11 mouse cellular contexts compared by ENCODE assay signal in the genomic region with DNA sequence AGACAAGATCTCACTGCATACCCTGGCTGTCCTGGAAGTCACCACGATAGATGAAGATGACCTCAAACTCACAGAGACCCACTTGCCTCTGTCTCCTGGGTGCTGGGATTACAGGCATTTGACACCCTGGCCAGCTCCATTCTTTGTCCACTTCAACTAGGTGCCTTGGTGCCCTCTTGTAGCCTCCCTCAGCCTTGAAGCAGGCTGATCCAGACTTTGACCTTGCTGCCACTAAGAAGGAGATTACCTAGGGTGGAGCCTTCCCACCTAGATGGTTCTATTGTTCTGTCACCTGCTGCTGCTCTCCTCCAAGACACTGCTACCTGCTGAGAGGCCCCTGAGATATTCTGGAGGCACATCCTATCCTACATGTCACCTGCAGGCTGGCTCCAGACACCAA. TPM values are rescaled to one million over a fixed set of nuclear protein-coding genes. Genes with fewer than 3 reads are reported as not detected.
A peak's percentile ranks its signal among the peaks of the same experiment; 100 is the strongest.
DNase-seq lines count a peak whose midpoint lies in the region; ATAC-seq and TF ChIP-seq lines count a peak whose summit lies in the region.
"Not testable (repeated sequence)": the region's sequence is repeated elsewhere in the genome, so short reads cannot be mapped to it uniquely, and the experiment has no call there.
"Had no signal": no experiment of that assay in that cellular context is flagged by ENCODE, and none has a peak within 500 bp of the region (broad histone marks: within the 10 kb centered on the region; RNA-seq: fewer than 3 reads in every experiment).

No protein-coding gene starts in this region.

- not testable (repeated sequence) for H3K27me3 ChIP-seq in ES-Bruce4 (ENCODE audit: control insufficient read depth, insufficient read depth, low read length, poor library complexity, severe bottlenecking); intestine, embryonic 15.5 days (replicated peaks); intestine, embryonic 16.5 days (replicated peaks; ENCODE audit: control insufficient read depth, insufficient read depth, low read length); intestine, postnatal 0 days (replicated peaks; ENCODE audit: control insufficient read depth, insufficient read depth, low read length)

- H3K4me2 ChIP-seq in intestine, embryonic 15.5 days (replicated peaks); intestine, embryonic 16.5 days (ENCODE audit: low read depth, low read length); intestine, postnatal 0 days (replicated peaks; ENCODE audit: low read depth): not testable (repeated sequence)

- 18% methylated on average over 1 of the region's 1 CpGs for WGBS in intestine, embryonic 15.5 days
- 21% methylated on average over 1 of the region's 1 CpGs for WGBS in intestine, embryonic 16.5 days
- 40% methylated on average over 1 of the region's 1 CpGs for WGBS in intestine, postnatal 0 days

- peak; percentile 58 for ATAC-seq in intestine, embryonic 15.5 days
- ATAC-seq in intestine, embryonic 16.5 days: peak; percentile 71
- ATAC-seq in intestine, postnatal 0 days: peak; percentile 41; the same call in 1 of the 2 replicates

- not testable (repeated sequence) for H3K4me1 ChIP-seq in ES-Bruce4 (ENCODE audit: control insufficient read depth, insufficient read depth, low read length); intestine, embryonic 15.5 days (replicated peaks); intestine, embryonic 16.5 days (ENCODE audit: control insufficient read depth, insufficient read depth, low read length); intestine, postnatal 0 days (replicated peaks; ENCODE audit: control insufficient read depth, insufficient read depth, low read length)

- peak; percentile 65 for TF ChIP-seq EP300 in ES-Bruce4 (IDR thresholded peaks at IDR 0.05; ENCODE audit: insufficient read depth, low read depth, low read length)

- TF ChIP-seq POLR2A in ES-Bruce4 (IDR thresholded peaks at IDR 0.05; ENCODE audit: insufficient read depth, low read length): not testable (repeated sequence)

- not testable (repeated sequence) for H3K36me3 ChIP-seq in ES-Bruce4 (ENCODE audit: control insufficient read depth, insufficient read depth, low read length, poor library complexity, severe bottlenecking); intestine, embryonic 15.5 days; intestine, embryonic 16.5 days (ENCODE audit: control insufficient read depth, insufficient read depth, low read length); intestine, postnatal 0 days (ENCODE audit: control insufficient read depth, insufficient read depth)

- not testable (repeated sequence) for TF ChIP-seq CTCF in ES-Bruce4 (IDR thresholded peaks at IDR 0.05; ENCODE audit: low read depth, low read length); intestine, postnatal 0 days (IDR thresholded peaks at IDR 0.05; ENCODE audit: low read depth)

- not testable (repeated sequence) for H3K4me3 ChIP-seq in ES-Bruce4 (ENCODE audit: low read depth, low read length); intestine, embryonic 15.5 days (replicated peaks); intestine, embryonic 16.5 days (ENCODE audit: low read length); intestine, postnatal 0 days (ENCODE audit: low read depth, low read length)

- not testable (repeated sequence) for H3K9ac ChIP-seq in ES-Bruce4 (ENCODE audit: low read depth, poor library complexity, severe bottlenecking); intestine, embryonic 15.5 days; intestine, embryonic 16.5 days (ENCODE audit: low read depth, low read length); intestine, postnatal 0 days (ENCODE audit: low read depth, low read length)

- not testable (repeated sequence) for H3K9me3 ChIP-seq in ES-Bruce4 (replicated peaks; ENCODE audit: control insufficient read depth, insufficient read depth, low read length, poor library complexity, severe bottlenecking); intestine, embryonic 15.5 days; intestine, embryonic 16.5 days (ENCODE audit: control insufficient read depth, low read length); intestine, postnatal 0 days (ENCODE audit: control insufficient read depth)

- peak; percentile 17 for DNase-seq in R1 (ENCODE audit: low read depth, low spot score)
- peak; percentile 31 for DNase-seq in ZHBTc4 (ENCODE audit: low read depth, low spot score)

- H3K27ac ChIP-seq in ES-Bruce4 (ENCODE audit: insufficient read depth, low read length); intestine, embryonic 15.5 days; intestine, embryonic 16.5 days (ENCODE audit: low read length); intestine, postnatal 0 days (ENCODE audit: low read depth, low read length): not testable (repeated sequence)

RNA-seq across cellular contexts. Expression of gene Zfp180, which starts 7.3 kb away (rescaled TPM):
- polyA plus RNA-seq in ES-Bruce4 (2011; ENCODE audit: insufficient read depth, insufficient read length, low read depth, missing spikeins): 16.9 and 18.2 TPM in 2 replicates
- 13.6 and 15.6 TPM in 2 replicates for polyA plus RNA-seq in intestine, embryonic 15.5 days (2015; fragmentation: Nextera tagmentation; extraction: Ambion mirVana)
- polyA plus RNA-seq in intestine, embryonic 16.5 days (2015; fragmentation: Nextera tagmentation; extraction: Ambion mirVana): 13.2 and 15.0 TPM in 2 replicates
- 5.2 and 6.5 TPM in 2 replicates for polyA plus RNA-seq in intestine, postnatal 0 days (2015; fragmentation: Nextera tagmentation; extraction: Ambion mirVana)

RNA-seq across cellular contexts. Expression of gene Vmn1r183, which starts 21.4 kb away (rescaled TPM):
- polyA plus RNA-seq in ES-Bruce4 (2011; ENCODE audit: insufficient read depth, insufficient read length, low read depth, missing spikeins): not detected in 2 replicates
- not detected in 2 replicates for polyA plus RNA-seq in intestine, embryonic 15.5 days (2015; fragmentation: Nextera tagmentation; extraction: Ambion mirVana)
- not detected in 2 replicates for polyA plus RNA-seq in intestine, embryonic 16.5 days (2015; fragmentation: Nextera tagmentation; extraction: Ambion mirVana)
- polyA plus RNA-seq in intestine, postnatal 0 days (2015; fragmentation: Nextera tagmentation; extraction: Ambion mirVana): not detected in 2 replicates
- polyA plus RNA-seq: adrenal gland, adult 2 months; brain, embryonic 14.5 days; C2C12; cerebellum, adult 2 months; G1E had no signal

RNA-seq across cellular contexts. Expression of gene Zfp112, which starts 37.7 kb away (rescaled TPM):
- 1.3 and 1.4 TPM in 2 replicates for polyA plus RNA-seq in ES-Bruce4 (2011; ENCODE audit: insufficient read depth, insufficient read length, low read depth, missing spikeins)
- 4.8 and 6.4 TPM in 2 replicates for polyA plus RNA-seq in intestine, embryonic 15.5 days (2015; fragmentation: Nextera tagmentation; extraction: Ambion mirVana)
- polyA plus RNA-seq in intestine, embryonic 16.5 days (2015; fragmentation: Nextera tagmentation; extraction: Ambion mirVana): 4.3 and 5.3 TPM in 2 replicates
- polyA plus RNA-seq in intestine, postnatal 0 days (2015; fragmentation: Nextera tagmentation; extraction: Ambion mirVana): 2.0 and 2.2 TPM in 2 replicates

RNA-seq across cellular contexts. Expression of gene Zfp235, which starts 59.5 kb away (rescaled TPM):
- 3.9 and 4.6 TPM in 2 replicates for polyA plus RNA-seq in ES-Bruce4 (2011; ENCODE audit: insufficient read depth, insufficient read length, low read depth, missing spikeins)
- polyA plus RNA-seq in intestine, embryonic 15.5 days (2015; fragmentation: Nextera tagmentation; extraction: Ambion mirVana): 12.7 and 15.2 TPM in 2 replicates
- 12.0 and 13.6 TPM in 2 replicates for polyA plus RNA-seq in intestine, embryonic 16.5 days (2015; fragmentation: Nextera tagmentation; extraction: Ambion mirVana)
- polyA plus RNA-seq in intestine, postnatal 0 days (2015; fragmentation: Nextera tagmentation; extraction: Ambion mirVana): 7.9 and 8.0 TPM in 2 replicates
